Mouse (Mus musculus): ENCODE results near the gene Arhgef38. TPM values are rescaled to one million over a fixed set of nuclear protein-coding genes. Genes with fewer than 3 reads are reported as not detected.

Arhgef38 gene
- total RNA-seq, 1 experiment = 1.4 TPM

- Histone ChIP-seq H3K4me1 (ENCODE audit: control insufficient read depth in 2 of 2, insufficient read depth in 2 of 2, low read length in 2 of 2, poor library complexity in 1 of 2) (no peaks in the 10 kb centered on the region), H3K36me3 (ENCODE audit: control insufficient read depth, insufficient read depth, low read length, poor library complexity, severe bottlenecking) (no peaks in the 10 kb centered on the region), H3K9ac (ENCODE audit: insufficient read depth, low read depth, low read length, poor library complexity, severe bottlenecking) (no peak overlapping the region), H3K27ac (ENCODE audit: insufficient read depth, low read depth, low read length, poor library complexity, severe bottlenecking) (no peak overlapping the region), H3K4me3 (ENCODE audit: insufficient read depth in 1 of 2, low read depth in 1 of 2, low read length in 2 of 2, poor library complexity in 1 of 2, severe bottlenecking in 1 of 2) (no peak overlapping the region), H3K9me3 (ENCODE audit: control insufficient read depth, insufficient read depth, low read depth, low read length) (no peaks in the 10 kb centered on the region)
- DNase-seq (ENCODE audit: low read depth, low spot score) = no peak
- TF ChIP-seq HCFC1 (IDR thresholded peaks at IDR 0.05; ENCODE audit: borderline replicate concordance, insufficient read depth, low read length) (no peak), MAFK (IDR thresholded peaks at IDR 0.05; ENCODE audit: insufficient read depth, low read depth, low read length) (no peak), CHD2 (IDR thresholded peaks at IDR 0.05; ENCODE audit: low read depth, low read length) (no peak), ZC3H11A (IDR thresholded peaks at IDR 0.05; ENCODE audit: borderline replicate concordance, low read depth, low read length) (no peak), ZNF384 (IDR thresholded peaks at IDR 0.05; ENCODE audit: low read depth, low read length) (no peak)
- in situ Hi-C loops (cut with MboI; ENCODE audit: low sequenced_read_pairs in 2 of 2, unreplicated experiment in 2 of 2) = no loop called here
Measured at GRCm38 (mm10) chr3:133227258-133228012, 7.3 kb downstream of the Arhgef38 start.

GRCm38 (mm10) chr3:133218501-133218900 is 16.2 kb downstream of the Arhgef38 start:
- Histone ChIP-seq H3K9me3 (ENCODE audit: control insufficient read depth, insufficient read depth, low read depth, low read length) (no peaks in the 10 kb centered on the region), H3K36me3 (ENCODE audit: control insufficient read depth, insufficient read depth, low read length, poor library complexity, severe bottlenecking) (no peaks in the 10 kb centered on the region), H3K27ac (ENCODE audit: insufficient read depth, low read depth, low read length, poor library complexity, severe bottlenecking) (no peak overlapping the region), H3K4me1 (ENCODE audit: control insufficient read depth in 2 of 2, insufficient read depth in 2 of 2, low read length in 2 of 2, poor library complexity in 1 of 2) (no peaks in the 10 kb centered on the region), H3K4me3 (ENCODE audit: insufficient read depth in 1 of 2, low read depth in 1 of 2, low read length in 2 of 2, poor library complexity in 1 of 2, severe bottlenecking in 1 of 2) (no peak overlapping the region), H3K9ac (ENCODE audit: insufficient read depth, low read depth, low read length, poor library complexity, severe bottlenecking) (no peak overlapping the region)
- TF ChIP-seq CHD2 (IDR thresholded peaks at IDR 0.05; ENCODE audit: low read depth, low read length) (no peak), ZNF384 (IDR thresholded peaks at IDR 0.05; ENCODE audit: low read depth, low read length) (no peak), ZC3H11A (IDR thresholded peaks at IDR 0.05; ENCODE audit: borderline replicate concordance, low read depth, low read length) (no peak), HCFC1 (IDR thresholded peaks at IDR 0.05; ENCODE audit: borderline replicate concordance, insufficient read depth, low read length) (no peak), MAFK (IDR thresholded peaks at IDR 0.05; ENCODE audit: insufficient read depth, low read depth, low read length) (no peak)
- in situ Hi-C loops (cut with MboI; ENCODE audit: low sequenced_read_pairs in 2 of 2, unreplicated experiment in 2 of 2) = no loop called here
- DNase-seq (ENCODE audit: low read depth, low spot score) = no peak

GRCm38 (mm10) chr3:133215198-133215819 is 19.4 kb downstream of the Arhgef38 start:
- H3K9me3 ChIP-seq (ENCODE audit: control insufficient read depth, insufficient read depth, low read depth, low read length) = no peaks in the 10 kb centered on the region
- in situ Hi-C loops (cut with MboI; ENCODE audit: low sequenced_read_pairs in 2 of 2, unreplicated experiment in 2 of 2) = no loop called here
- no peak for DNase-seq (ENCODE audit: low read depth, low spot score)
- no peaks in the 10 kb centered on the region for H3K36me3 ChIP-seq (ENCODE audit: control insufficient read depth, insufficient read depth, low read length, poor library complexity, severe bottlenecking)
- TF ChIP-seq ZC3H11A (IDR thresholded peaks at IDR 0.05; ENCODE audit: borderline replicate concordance, low read depth, low read length) (no peak), CHD2 (IDR thresholded peaks at IDR 0.05; ENCODE audit: low read depth, low read length) (no peak), HCFC1 (IDR thresholded peaks at IDR 0.05; ENCODE audit: borderline replicate concordance, insufficient read depth, low read length) (no peak), MAFK (IDR thresholded peaks at IDR 0.05; ENCODE audit: insufficient read depth, low read depth, low read length) (no peak), ZNF384 (IDR thresholded peaks at IDR 0.05; ENCODE audit: low read depth, low read length) (no peak)
- no peak overlapping the region for H3K9ac ChIP-seq (ENCODE audit: insufficient read depth, low read depth, low read length, poor library complexity, severe bottlenecking)
- H3K27ac ChIP-seq (ENCODE audit: insufficient read depth, low read depth, low read length, poor library complexity, severe bottlenecking) = no peak overlapping the region
- no peaks in the 10 kb centered on the region for H3K4me1 ChIP-seq (ENCODE audit: control insufficient read depth in 2 of 2, insufficient read depth in 2 of 2, low read length in 2 of 2, poor library complexity in 1 of 2)
- no peak overlapping the region for H3K4me3 ChIP-seq (ENCODE audit: insufficient read depth in 1 of 2, low read depth in 1 of 2, low read length in 2 of 2, poor library complexity in 1 of 2, severe bottlenecking in 1 of 2)

- in situ Hi-C loops (cut with MboI; ENCODE audit: low sequenced_read_pairs in 2 of 2, unreplicated experiment in 2 of 2) = no loop called here
- H3K4me3 ChIP-seq (ENCODE audit: insufficient read depth in 1 of 2, low read depth in 1 of 2, low read length in 2 of 2, poor library complexity in 1 of 2, severe bottlenecking in 1 of 2) = no peak overlapping the region
Measured at GRCm38 (mm10) chr3:133213434-133214114, 21.2 kb downstream of the Arhgef38 start.

More at GRCm38 (mm10) chr3:133213434-133214114, 21.2 kb downstream of the Arhgef38 start:
- TF ChIP-seq HCFC1 (IDR thresholded peaks at IDR 0.05; ENCODE audit: borderline replicate concordance, insufficient read depth, low read length) (no peak), ZC3H11A (IDR thresholded peaks at IDR 0.05; ENCODE audit: borderline replicate concordance, low read depth, low read length) (no peak), CHD2 (IDR thresholded peaks at IDR 0.05; ENCODE audit: low read depth, low read length) (no peak), MAFK (IDR thresholded peaks at IDR 0.05; ENCODE audit: insufficient read depth, low read depth, low read length) (no peak), ZNF384 (IDR thresholded peaks at IDR 0.05; ENCODE audit: low read depth, low read length) (no peak)
- no peak overlapping the region for H3K9ac ChIP-seq (ENCODE audit: insufficient read depth, low read depth, low read length, poor library complexity, severe bottlenecking)
- no peaks in the 10 kb centered on the region for H3K9me3 ChIP-seq (ENCODE audit: control insufficient read depth, insufficient read depth, low read depth, low read length)
- no peaks in the 10 kb centered on the region for H3K4me1 ChIP-seq (ENCODE audit: control insufficient read depth in 2 of 2, insufficient read depth in 2 of 2, low read length in 2 of 2, poor library complexity in 1 of 2)
- no peaks in the 10 kb centered on the region for H3K36me3 ChIP-seq (ENCODE audit: control insufficient read depth, insufficient read depth, low read length, poor library complexity, severe bottlenecking)
- no peak for DNase-seq (ENCODE audit: low read depth, low spot score)
- no peak overlapping the region for H3K27ac ChIP-seq (ENCODE audit: insufficient read depth, low read depth, low read length, poor library complexity, severe bottlenecking)
